Mouse (Mus musculus) thymus, adult 2 months (tissue): ENCODE measurements around the gene Enox1. TPM values are rescaled to one million over a fixed set of nuclear protein-coding genes. Genes with fewer than 3 reads are reported as not detected.

ENCODE experiments used
- DNase-seq: peaks from one replicate; pipeline ENCODE4 v3.0.0; 2021
- H3K27ac ChIP-seq: fragments of 200-500 bp; 2 replicates; pipeline ENCODE4 v1.5.1; 2012; ENCODE audit warnings: low read length, control low read depth; ENCODE audit not compliant: control insufficient read depth, insufficient read depth
- H3K27me3 ChIP-seq: fragments of 200-500 bp; 2 replicates; pipeline ENCODE4 v1.6.1; 2012; ENCODE audit warnings: mild to moderate bottlenecking, low read length, moderate library complexity, mixed read lengths; ENCODE audit not compliant: control insufficient read depth, insufficient read depth
- H3K36me3 ChIP-seq: fragments of 200-500 bp; 2 replicates; pipeline ENCODE4 v1.6.1; 2012; ENCODE audit warnings: mild to moderate bottlenecking, low read length, moderate library complexity; ENCODE audit not compliant: control insufficient read depth, insufficient read depth
- H3K4me1 ChIP-seq: fragments of 200-500 bp; replicated peaks from 2 replicates; pipeline ENCODE4 v1.6.1; 2012; ENCODE audit warnings: low read length; ENCODE audit not compliant: control insufficient read depth, insufficient read depth
- H3K4me3 ChIP-seq: fragments of 200-500 bp; 2 replicates; pipeline ENCODE4 v1.5.1; 2012; ENCODE audit warnings: mild to moderate bottlenecking, low read length, control low read depth, moderate library complexity; ENCODE audit not compliant: control insufficient read depth, insufficient read depth
- CTCF ChIP-seq: fragments of 200-500 bp; IDR thresholded peaks from 2 replicates; pipeline ENCODE4 v1.5.1; 2012; ENCODE audit warnings: mild to moderate bottlenecking, control low read depth, low read length, moderate library complexity, borderline replicate concordance; ENCODE audit not compliant: control insufficient read depth, poor library complexity, insufficient read depth; ENCODE audit errors: extremely low read depth
- POLR2A ChIP-seq: fragments of 200-500 bp; IDR thresholded peaks from 2 replicates; pipeline ENCODE4 v1.6.1; 2012; ENCODE audit warnings: mild to moderate bottlenecking, low read length, control low read depth, moderate library complexity; ENCODE audit not compliant: control insufficient read depth, poor library complexity, insufficient read depth; ENCODE audit errors: extremely low read depth
- WGBS: fragments of 180-500 bp; shearing (Covaris S2); methylation state at CpG from one replicate; pipeline ENCODE4 v1.1.7; 2018; 5-methylcytosine and 5-hydroxymethylcytosine counted together
- polyA plus RNA-seq: library from polyadenylated mRNA; depleted of rRNA; stranded (reverse); fragments of >200 nt; gene quantifications from 2 replicates; pipeline ENCODE4 v1.2.3, GENCODE M21; 2012

The Enox1 gene
- polyA plus RNA-seq, 1 experiment = 0.38 TPM

DNA sequence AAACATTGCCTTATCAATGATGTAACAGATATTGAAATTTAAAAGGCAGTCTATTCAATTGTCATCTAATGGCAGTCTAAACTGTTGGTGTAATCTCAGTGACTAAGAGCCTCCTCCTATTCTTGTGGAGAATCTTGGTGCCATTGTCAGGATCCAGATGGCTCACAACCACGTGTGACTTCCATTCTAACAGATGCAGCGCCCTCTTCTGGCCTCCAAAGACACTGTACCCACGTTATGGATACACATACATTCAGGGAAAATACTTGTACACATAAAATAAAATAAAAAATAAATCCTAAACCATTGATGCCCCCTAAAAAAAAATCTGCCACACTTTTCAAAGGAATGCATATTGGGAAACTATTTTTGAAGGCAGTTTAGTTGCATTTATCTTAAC, 216.6 kb downstream of the Enox1 start:
- Histone ChIP-seq H3K4me3 (no peak overlapping the region), H3K27me3 (no peaks in the 10 kb centered on the region), H3K4me1 (no peaks in the 10 kb centered on the region), H3K27ac (no peak overlapping the region), H3K36me3 (no peaks in the 10 kb centered on the region)
- whole genome bisulfite sequencing = 88% methylated on average over 3 of the region's 3 CpGs
- no peak for DNase-seq
- TF ChIP-seq POLR2A (no peak), CTCF (no peak)

DNA sequence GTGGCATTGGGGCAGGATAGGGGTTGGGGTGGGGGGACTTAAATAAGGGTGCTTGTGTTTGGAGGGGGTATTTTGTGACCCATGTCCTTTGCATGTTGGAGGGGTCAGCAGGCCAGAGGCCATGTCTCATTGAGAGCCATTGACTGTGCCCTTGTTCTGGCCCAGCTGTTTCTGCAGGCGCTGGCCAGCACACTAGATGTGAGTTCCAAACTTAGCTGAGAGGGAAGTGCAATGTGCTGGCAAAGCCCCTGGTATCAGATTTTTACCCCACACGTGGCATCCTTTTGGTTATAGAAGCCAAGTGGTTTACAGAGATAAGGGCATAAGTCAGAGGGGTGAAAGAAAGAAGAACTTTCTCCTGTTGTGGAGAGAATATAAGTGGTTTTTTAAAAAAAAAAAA, 218.5 kb downstream of the Enox1 start:
- no peak for DNase-seq
- Histone ChIP-seq H3K36me3 (no peaks in the 10 kb centered on the region), H3K27me3 (no peaks in the 10 kb centered on the region), H3K27ac (no peak overlapping the region), H3K4me1 (no peaks in the 10 kb centered on the region), H3K4me3 (no peak overlapping the region)
- TF ChIP-seq CTCF (no peak), POLR2A (no peak)
- 16% methylated on average over 2 of the region's 2 CpGs for WGBS

DNA sequence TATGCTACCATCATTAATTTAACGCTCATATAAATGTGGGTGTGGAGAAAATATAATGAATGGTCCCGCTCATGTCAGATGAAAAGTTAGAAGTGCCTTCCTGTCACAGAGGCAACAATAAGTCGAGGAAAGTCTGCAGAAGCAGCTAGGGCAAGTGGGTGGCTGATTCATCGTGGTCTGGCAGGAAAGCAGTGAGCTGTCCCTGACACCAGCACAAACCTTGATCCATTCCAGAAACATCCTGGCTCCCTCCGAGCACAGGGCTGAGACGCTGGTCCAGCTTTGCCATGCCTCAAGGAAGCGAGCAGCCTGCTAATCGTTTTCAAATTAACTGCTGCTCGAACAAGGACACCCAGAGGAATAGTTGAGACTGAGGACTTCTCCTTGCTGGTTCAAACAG, 219.1 kb downstream of the Enox1 start:
- WGBS = 13% methylated on average over 9 of the region's 9 CpGs
- Histone ChIP-seq H3K4me1 (no peaks in the 10 kb centered on the region), H3K27me3 (no peaks in the 10 kb centered on the region), H3K4me3 (no peak overlapping the region), H3K36me3 (no peaks in the 10 kb centered on the region), H3K27ac (no peak overlapping the region)
- TF ChIP-seq CTCF (no peak), POLR2A (no peak)
- no peak for DNase-seq

DNA sequence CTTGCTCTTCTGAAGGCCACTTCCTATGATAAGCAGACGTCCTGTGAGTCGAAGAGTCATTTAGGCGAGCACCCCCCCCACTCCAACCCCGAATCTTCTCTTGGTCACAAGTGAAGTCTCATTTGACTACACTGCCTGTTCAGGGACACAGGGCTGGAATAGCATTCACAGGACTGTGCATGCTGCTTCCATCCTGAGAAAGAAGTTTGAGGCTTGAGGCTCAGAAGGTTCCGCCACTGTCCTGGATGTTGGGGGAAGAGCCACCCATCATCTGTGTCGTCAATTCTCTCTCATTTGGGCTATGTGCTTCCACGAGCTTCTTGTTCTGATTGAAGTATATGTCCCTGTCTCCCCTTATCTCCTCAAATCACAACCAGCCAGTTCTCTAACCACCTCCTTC, 220.2 kb downstream of the Enox1 start:
- WGBS = 49% methylated on average over 7 of the region's 7 CpGs
- Histone ChIP-seq H3K27ac (no peak overlapping the region), H3K4me3 (no peak overlapping the region), H3K4me1 (no peaks in the 10 kb centered on the region), H3K27me3 (no peaks in the 10 kb centered on the region), H3K36me3 (no peaks in the 10 kb centered on the region)
- no peak for TF ChIP-seq CTCF
- no peak for TF ChIP-seq POLR2A
- DNase-seq = no peak

DNA sequence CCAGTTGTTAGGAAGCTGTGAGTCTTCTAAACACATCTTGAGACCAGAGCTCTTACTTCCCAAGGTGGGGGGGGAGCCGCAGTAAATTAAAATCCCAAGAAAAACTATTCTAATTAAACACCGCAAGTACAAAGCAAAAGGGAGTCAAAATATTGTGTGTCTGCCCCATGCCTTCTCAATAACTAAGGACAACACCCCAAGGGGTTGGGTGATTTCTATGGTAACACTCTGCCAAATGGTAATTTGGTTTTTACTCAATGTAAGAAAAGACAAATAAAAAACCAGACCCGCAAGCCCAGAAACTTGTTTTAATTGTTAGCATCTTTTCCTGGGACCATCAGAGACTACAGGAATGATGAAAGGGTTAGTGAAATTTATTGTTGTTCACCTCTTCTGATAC, 220.9 kb downstream of the Enox1 start:
- Histone ChIP-seq H3K36me3 (no peaks in the 10 kb centered on the region), H3K27me3 (no peaks in the 10 kb centered on the region), H3K27ac (no peak overlapping the region), H3K4me3 (no peak overlapping the region), H3K4me1 (no peaks in the 10 kb centered on the region)
- 96% methylated on average over 3 of the region's 3 CpGs for WGBS
- TF ChIP-seq POLR2A (no peak), CTCF (no peak)
- DNase-seq = no peak

DNA sequence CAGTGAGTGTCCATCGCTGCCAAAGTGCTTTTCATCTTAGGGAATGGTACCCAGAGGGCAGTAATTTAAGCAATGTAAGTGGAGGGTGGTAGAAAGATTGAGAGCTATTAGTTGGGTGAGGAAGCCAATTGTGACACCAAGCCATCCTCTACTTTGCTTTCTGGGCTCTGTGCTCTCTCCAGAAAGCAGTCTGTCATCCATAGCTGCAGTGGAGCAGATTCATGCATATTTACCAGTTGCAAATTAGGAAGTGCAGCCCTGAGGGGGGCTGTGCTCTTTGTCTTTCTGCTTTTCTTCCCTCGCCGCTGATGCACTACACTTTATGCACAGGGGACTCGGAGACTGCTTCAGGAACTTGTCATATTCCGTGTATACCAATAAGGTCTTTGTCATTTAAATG, 221.3 kb downstream of the Enox1 start:
- Histone ChIP-seq H3K4me3 (no peak overlapping the region), H3K4me1 (no peaks in the 10 kb centered on the region), H3K27me3 (no peaks in the 10 kb centered on the region), H3K36me3 (no peaks in the 10 kb centered on the region), H3K27ac (no peak overlapping the region)
- WGBS = 87% methylated on average over 5 of the region's 5 CpGs
- DNase-seq = no peak
- TF ChIP-seq POLR2A = no peak
- TF ChIP-seq CTCF = no peak

DNA sequence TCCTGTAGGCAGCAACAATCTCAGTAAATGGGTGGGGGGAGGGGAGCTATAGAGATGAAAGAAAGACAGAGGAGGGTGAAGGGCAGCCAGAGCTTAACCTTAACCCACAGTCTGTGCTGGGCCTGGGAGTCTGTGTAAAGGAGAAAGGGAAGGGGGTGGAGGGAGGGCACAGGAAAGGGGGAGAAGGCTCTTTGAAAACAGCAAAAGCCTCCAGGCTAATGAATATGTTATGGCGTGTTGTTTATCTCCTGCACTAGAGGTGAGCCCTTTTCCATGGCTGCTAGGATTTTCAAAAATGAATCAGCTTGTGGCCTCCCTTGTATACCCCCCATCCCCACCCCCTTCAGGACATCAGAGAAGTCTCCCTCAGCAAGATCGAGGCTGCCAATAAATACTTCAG, 225.0 kb downstream of the Enox1 start:
- Histone ChIP-seq H3K27ac (no peak overlapping the region), H3K36me3 (no peaks in the 10 kb centered on the region), H3K27me3 (no peaks in the 10 kb centered on the region), H3K4me3 (no peak overlapping the region), H3K4me1 (0 out of 2 replicates have a peak, but pooled peaks cover 3% of the 10 kb centered on the region)
- DNase-seq = no peak
- WGBS = 79% methylated on average over 2 of the region's 2 CpGs
- TF ChIP-seq POLR2A (no peak), CTCF (no peak)
